Mouse (Mus musculus) frontal cortex, postnatal 36 days (tissue): ENCODE data around the gene Hnrnph3.
"Not testable (repeated sequence)": the region's sequence is repeated elsewhere in the genome, so short reads cannot be mapped to it uniquely, and the experiment has no call there.

Experiments used
- DNase-seq, 2 experiments: peaks; one replicate each; pipeline ENCODE4 v3.0.0; 2022; ENCODE audit warnings: low spot score in 2 of 2

The Hnrnph3 gene

GRCm38 (mm10) chr10:63023749-63024579 is at the start of gene Hnrnph3, which contains the start of gene Pbld2:
TSS of gene Hnrnph3 (minus strand) at chr10:63024217.
TSS of gene Pbld2 (plus strand) at chr10:63024315.
- peak; percentile 99 for DNase-seq

- peak; percentile 73 to 84 for DNase-seq
Observed at GRCm38 (mm10) chr10:63065988-63066387, 42.0 kb upstream of the Hnrnph3 start.

GRCm38 (mm10) chr10:63065561-63065960 is 41.5 kb upstream of the Hnrnph3 start:
- no peak for DNase-seq

- no peak for DNase-seq
Observed at GRCm38 (mm10) chr10:63064516-63064915, 40.5 kb upstream of the Hnrnph3 start.

- DNase-seq, result no peak
Observed at GRCm38 (mm10) chr10:63063365-63063764, 39.3 kb upstream of the Hnrnph3 start.

- no peak for DNase-seq
Observed at GRCm38 (mm10) chr10:63062696-63063095, 38.7 kb upstream of the Hnrnph3 start.

- DNase-seq, result no peak
Observed at GRCm38 (mm10) chr10:63061266-63061665, 37.2 kb upstream of the Hnrnph3 start.

- no peak for DNase-seq
Observed at GRCm38 (mm10) chr10:63060406-63060805, 36.4 kb upstream of the Hnrnph3 start.

GRCm38 (mm10) chr10:63059862-63060261 is 35.8 kb upstream of the Hnrnph3 start, which contains the start of gene Pbld1:
TSS of gene Pbld1 (plus strand) at chr10:63060162.
- no peak for DNase-seq

- DNase-seq, result no peak
Observed at GRCm38 (mm10) chr10:63056966-63057750, 33.1 kb upstream of the Hnrnph3 start.

- DNase-seq, result no peak
Observed at GRCm38 (mm10) chr10:63054586-63054985, 30.6 kb upstream of the Hnrnph3 start.

GRCm38 (mm10) chr10:63054071-63054470 is 30.1 kb upstream of the Hnrnph3 start:
- DNase-seq, result not testable (repeated sequence)

- no peak for DNase-seq
Observed at GRCm38 (mm10) chr10:63053007-63053406, 29.0 kb upstream of the Hnrnph3 start.

GRCm38 (mm10) chr10:63052011-63052410 is 28.0 kb upstream of the Hnrnph3 start:
- DNase-seq, result no peak

- DNase-seq, result no peak
Observed at GRCm38 (mm10) chr10:63051267-63051666, 27.2 kb upstream of the Hnrnph3 start.

GRCm38 (mm10) chr10:63049106-63049505 is 25.1 kb upstream of the Hnrnph3 start:
- no peak for DNase-seq

GRCm38 (mm10) chr10:63047751-63048150 is 23.7 kb upstream of the Hnrnph3 start:
- DNase-seq, result no peak

GRCm38 (mm10) chr10:63043154-63043553 is 19.1 kb upstream of the Hnrnph3 start:
- no peak for DNase-seq

GRCm38 (mm10) chr10:63039867-63040628 is 16.0 kb upstream of the Hnrnph3 start:
- DNase-seq, result no peak

GRCm38 (mm10) chr10:63038571-63039320 is 14.7 kb upstream of the Hnrnph3 start:
- no peak for DNase-seq

- DNase-seq, result no peak
Observed at GRCm38 (mm10) chr10:63032956-63033355, 8.9 kb upstream of the Hnrnph3 start.
